Mouse (Mus musculus): Measurements from ENCODE around the gene Crispld2. TPM values are rescaled to one million over a fixed set of nuclear protein-coding genes. Genes with fewer than 3 reads are reported as not detected.

The Crispld2 gene
- total and polyA plus RNA-seq, 3 experiments: 1.7 to 2.2 TPM; not detected in 1

GRCm38 (mm10) chr8:120038741-120039140 lies 46.5 kb downstream of the Crispld2 start:
- no peak for DNase-seq (ENCODE audit: low read depth, low spot score)
- H3K36me3 ChIP-seq (ENCODE audit: control insufficient read depth in 1 of 2, insufficient read depth in 2 of 2, low read length in 2 of 2): peaks cover 0 to 2% of the 10 kb centered on the region in 2 experiments; a peak in 2 of 4 replicates
- no peaks in the 10 kb centered on the region for H3K79me2 ChIP-seq (ENCODE audit: control insufficient read depth, insufficient read depth, low read length, poor library complexity)
- no peaks in the 10 kb centered on the region for H3K9me3 ChIP-seq (replicated peaks; ENCODE audit: insufficient read depth, low read length)
- H3K27me3 ChIP-seq (ENCODE audit: control insufficient read depth in 1 of 2, insufficient read depth in 2 of 2, low read length in 2 of 2): no peaks in the 10 kb centered on the region
- no peak overlapping the region for H3K27ac ChIP-seq (ENCODE audit: control insufficient read depth, low read depth, low read length)
- peaks cover 0 to 15% of the 10 kb centered on the region in 2 experiments; a peak in 3 of 4 replicates for H3K4me1 ChIP-seq (ENCODE audit: control insufficient read depth in 1 of 2, insufficient read depth in 2 of 2, low read length in 2 of 2)
- TF ChIP-seq POLR2AphosphoS5 (IDR thresholded peaks at IDR 0.05; ENCODE audit: borderline replicate concordance, low read depth, low read length) (no peak), GABPA (IDR thresholded peaks at IDR 0.05; ENCODE audit: low read depth, low read length) (no peak), ZNF384 (IDR thresholded peaks at IDR 0.05; ENCODE audit: low read depth, low read length) (no peak), MAFK (IDR thresholded peaks at IDR 0.05; ENCODE audit: borderline replicate concordance, low read depth, low read length) (no peak), POLR2AphosphoS2 (IDR thresholded peaks at IDR 0.05; ENCODE audit: low read length) (no peak), CHD1 (IDR thresholded peaks at IDR 0.05; ENCODE audit: low read depth, low read length) (no peak)
- H3K9ac ChIP-seq (ENCODE audit: control insufficient read depth, low read depth, low read length, poor library complexity, severe bottlenecking): no peak overlapping the region
- no peak overlapping the region for H3K4me3 ChIP-seq (ENCODE audit: control insufficient read depth in 1 of 2, insufficient read depth in 1 of 2, low read depth in 2 of 2, low read length in 2 of 2)

- Histone ChIP-seq H3K79me2 (ENCODE audit: control insufficient read depth, insufficient read depth, low read length, poor library complexity) (no peaks in the 10 kb centered on the region), H3K4me3 (ENCODE audit: control insufficient read depth in 1 of 2, insufficient read depth in 1 of 2, low read depth in 2 of 2, low read length in 2 of 2) (no peak overlapping the region), H3K27me3 (ENCODE audit: control insufficient read depth in 1 of 2, insufficient read depth in 2 of 2, low read length in 2 of 2) (no peaks in the 10 kb centered on the region), H3K27ac (ENCODE audit: control insufficient read depth, low read depth, low read length) (no peak overlapping the region), H3K9me3 (replicated peaks; ENCODE audit: insufficient read depth, low read length) (no peaks in the 10 kb centered on the region), H3K36me3 (ENCODE audit: control insufficient read depth in 1 of 2, insufficient read depth in 2 of 2, low read length in 2 of 2) (peaks cover 0 to 2% of the 10 kb centered on the region in 2 experiments; a peak in 2 of 4 replicates), H3K9ac (ENCODE audit: control insufficient read depth, low read depth, low read length, poor library complexity, severe bottlenecking) (no peak overlapping the region), H3K4me1 (ENCODE audit: control insufficient read depth in 1 of 2, insufficient read depth in 2 of 2, low read length in 2 of 2) (peaks cover 0 to 15% of the 10 kb centered on the region in 2 experiments; a peak in 3 of 4 replicates)
- TF ChIP-seq MYC (IDR thresholded peaks at IDR 0.05; ENCODE audit: low read depth, low read length) (no peak), HCFC1 (IDR thresholded peaks at IDR 0.05; ENCODE audit: low read depth, low read length) (no peak), BHLHE40 (IDR thresholded peaks at IDR 0.05; ENCODE audit: borderline replicate concordance, low read depth, low read length) (no peak), EP300 (IDR thresholded peaks at IDR 0.05; ENCODE audit: low read depth in 1 of 2, low read length in 2 of 2) (no peak), SMC3 (IDR thresholded peaks at IDR 0.05; ENCODE audit: low read depth, low read length) (no peak), CHD2 (IDR thresholded peaks at IDR 0.05; ENCODE audit: low read length) (no peak), KAT2A (conservative IDR thresholded peaks at IDR 0.05; ENCODE audit: low read depth, low read length) (no peak), SIN3A (IDR thresholded peaks at IDR 0.05; ENCODE audit: low read length) (no peak), MAX (IDR thresholded peaks at IDR 0.05; ENCODE audit: low read length) (no peak), MAFK (IDR thresholded peaks at IDR 0.05; ENCODE audit: borderline replicate concordance, low read depth, low read length) (no peak), POLR2AphosphoS2 (IDR thresholded peaks at IDR 0.05; ENCODE audit: low read length) (no peak), ZKSCAN1 (IDR thresholded peaks at IDR 0.05; ENCODE audit: low read depth, low read length) (no peak), MYB (IDR thresholded peaks at IDR 0.05; ENCODE audit: low read depth, low read length) (no peak), ZNF384 (IDR thresholded peaks at IDR 0.05; ENCODE audit: low read depth, low read length) (no peak), TAL1 (IDR thresholded peaks at IDR 0.05; ENCODE audit: low read length) (no peak), ZMIZ1 (IDR thresholded peaks at IDR 0.05; ENCODE audit: low read depth, low read length) (no peak), MEF2A (IDR thresholded peaks at IDR 0.05; ENCODE audit: extremely low read depth, insufficient replicate concordance, low read depth, low read length, poor library complexity, severe bottlenecking) (no peak), E2F4 (IDR thresholded peaks at IDR 0.05; ENCODE audit: borderline replicate concordance, low read depth, low read length) (no peak), CTCF (IDR thresholded peaks at IDR 0.05 in 2 of 3, conservative IDR thresholded peaks at IDR 0.05 in 1 of 3; ENCODE audit: control insufficient read depth in 1 of 3, insufficient read depth in 1 of 3, low read depth in 2 of 3, low read length in 3 of 3, poor library complexity in 1 of 3, severe bottlenecking in 1 of 3) (no peak), GATA1 (IDR thresholded peaks at IDR 0.05; ENCODE audit: low read depth, low read length) (no peak)
- no peak for DNase-seq (ENCODE audit: low read depth, low spot score)
These were observed 47.2 kb downstream of the Crispld2 start for GRCm38 (mm10) chr8:120039313-120039919.

All from MEL (cell line).